Mouse (Mus musculus) lung, embryonic 14.5 days (tissue): ENCODE data around the gene Mucl3. TPM values are rescaled to one million over a fixed set of nuclear protein-coding genes. Genes with fewer than 3 reads are reported as not detected.
A peak's percentile ranks its signal among the peaks of the same experiment; 100 is the strongest.

Experiments used
- ATAC-seq: fragments of 200-750 bp; cut with Nextera tagmentation; 2 replicates; pipeline ENCODE4 v1.8.0; 2017; ENCODE audit warnings: mild to moderate bottlenecking, moderate TSS enrichment, moderate library complexity; ENCODE audit not compliant: insufficient read depth
- DNase-seq: peaks from one replicate; pipeline ENCODE4 v3.0.0-alpha.2; 2015
- H3K27ac ChIP-seq: fragments of 300-500 bp; sonication (generic); 2 replicates; pipeline ENCODE4 v1.5.1; 2014; ENCODE audit warnings: low read depth, mild to moderate bottlenecking, moderate library complexity
- H3K27me3 ChIP-seq: fragments of 300-500 bp; sonication (generic); 2 replicates; pipeline ENCODE4 v1.6.1; 2014; ENCODE audit warnings: low read length, control low read depth; ENCODE audit not compliant: insufficient read depth
- H3K36me3 ChIP-seq: fragments of 300-500 bp; sonication (generic); 2 replicates; pipeline ENCODE4 v1.6.1; 2014; ENCODE audit warnings: control low read depth; ENCODE audit not compliant: insufficient read depth
- H3K4me1 ChIP-seq: fragments of 300-500 bp; sonication (generic); 2 replicates; pipeline ENCODE4 v1.6.1; 2014; ENCODE audit warnings: antibody characterized with exemption, control low read depth; ENCODE audit not compliant: insufficient read depth
- H3K4me2 ChIP-seq: fragments of 300-500 bp; sonication (generic); 2 replicates; pipeline ENCODE4 v1.6.1; 2014; ENCODE audit warnings: mild to moderate bottlenecking
- H3K4me3 ChIP-seq: fragments of 300-500 bp; sonication (generic); 2 replicates; pipeline ENCODE4 v1.5.1; 2014; ENCODE audit warnings: low read depth, low read length
- H3K9ac ChIP-seq: fragments of 300-500 bp; sonication (generic); 2 replicates; pipeline ENCODE4 v1.6.1; 2014
- H3K9me3 ChIP-seq: fragments of 300-500 bp; sonication (generic); 2 replicates; pipeline ENCODE4 v1.6.1; 2016; ENCODE audit warnings: low read depth, low read length, control low read depth
- CTCF ChIP-seq: IDR thresholded peaks from 2 replicates; pipeline ENCODE4 v1.5.1; 2016; ENCODE audit warnings: antibody characterized with exemption, low read depth
- WGBS: fragments of 180-500 bp; shearing (Covaris S2); extraction: QIAGEN DNeasy Blood & Tissue Kit; methylation state at CpG from one replicate; pipeline ENCODE4 v1.1.7; 2014; 5-methylcytosine and 5-hydroxymethylcytosine counted together
- polyA plus RNA-seq: library from polyadenylated mRNA; unstranded; fragments of >200 nt; fragmentation: Nextera tagmentation; extraction: Ambion mirVana; gene quantifications from 2 replicates; pipeline ENCODE4 v1.2.1, GENCODE M21; 2014

The Mucl3 gene
- polyA plus RNA-seq, 1 experiment from 2014 or later: 1.0 TPM

GRCm38 (mm10) chr17:35665957-35666515, 22.5 kb upstream of the Mucl3 start:
- TF ChIP-seq CTCF: peak; percentile 76
- Histone ChIP-seq H3K27me3 (no peaks in the 10 kb centered on the region), H3K4me1 (0 out of 2 replicates have a peak, but pooled peaks cover 4% of the 10 kb centered on the region), H3K9me3 (no peaks in the 10 kb centered on the region), H3K36me3 (peaks cover 42% of the 10 kb centered on the region), H3K4me3 (no peak overlapping the region; the same call in 1 of the 2 replicates), H3K27ac (no peak overlapping the region), H3K9ac (peak overlapping the region; percentile 84), H3K4me2 (peak overlapping the region; percentile 95)
- WGBS: 68% methylated on average over 17 of the region's 17 CpGs
- ATAC-seq (peak; percentile 26; the same call in 1 of the 2 replicates), DNase-seq (peak; percentile 70)

- 0 out of 2 replicates have a peak, but pooled peaks cover 3% of the 10 kb centered on the region for H3K4me1 ChIP-seq
- no peak overlapping the region for H3K9ac ChIP-seq
- no peak for TF ChIP-seq CTCF
- DNase-seq: no peak
- H3K27ac ChIP-seq: no peak overlapping the region; the same call in 1 of the 2 replicates
- ATAC-seq: no peak
- no peaks in the 10 kb centered on the region for H3K27me3 ChIP-seq
- H3K36me3 ChIP-seq: peaks cover 35% of the 10 kb centered on the region
- no peak overlapping the region for H3K4me2 ChIP-seq
- no peak overlapping the region for H3K4me3 ChIP-seq
- H3K9me3 ChIP-seq: no peaks in the 10 kb centered on the region
- 74% methylated on average over 2 of the region's 2 CpGs for WGBS
Measured at GRCm38 (mm10) chr17:35653086-35653485, 9.6 kb upstream of the Mucl3 start.

GRCm38 (mm10) chr17:35649429-35649828, 5.9 kb upstream of the Mucl3 start:
- no peak for TF ChIP-seq CTCF
- peak; percentile 77 for DNase-seq
- Histone ChIP-seq H3K27me3 (no peaks in the 10 kb centered on the region), H3K9me3 (no peaks in the 10 kb centered on the region), H3K4me2 (peak overlapping the region; percentile 53), H3K4me3 (peak overlapping the region; percentile 22), H3K27ac (peak overlapping the region; percentile 92), H3K9ac (no peak overlapping the region), H3K4me1 (0 out of 2 replicates have a peak, but pooled peaks cover 3% of the 10 kb centered on the region), H3K36me3 (no peaks in the 10 kb centered on the region; the same call in 1 of the 2 replicates)
- 50% methylated on average over 2 of the region's 2 CpGs for WGBS
- peak; percentile 89 for ATAC-seq

GRCm38 (mm10) chr17:35639352-35639751, 4.1 kb downstream of the Mucl3 start:
- Histone ChIP-seq H3K4me3 (no peak overlapping the region), H3K9ac (no peak overlapping the region)

GRCm38 (mm10) chr17:35638475-35639190, 4.9 kb downstream of the Mucl3 start:
- WGBS: 19% methylated on average over 14 of the region's 14 CpGs
- TF ChIP-seq CTCF: no peak
- Histone ChIP-seq H3K27ac (peak overlapping the region; percentile 79), H3K9me3 (no peaks in the 10 kb centered on the region), H3K27me3 (no peaks in the 10 kb centered on the region), H3K4me2 (peak overlapping the region; percentile 44), H3K4me3 (no peak overlapping the region; the same call in 1 of the 2 replicates), H3K9ac (no peak overlapping the region; the same call in 1 of the 2 replicates), H3K36me3 (no peaks in the 10 kb centered on the region), H3K4me1 (peaks cover 14% of the 10 kb centered on the region)
- DNase-seq: peak; percentile 96
- peak; percentile 93 for ATAC-seq

More at GRCm38 (mm10) chr17:35639352-35639751, 4.1 kb downstream of the Mucl3 start:
- Histone ChIP-seq H3K27ac (peak overlapping the region; percentile 79), H3K36me3 (no peaks in the 10 kb centered on the region), H3K9me3 (no peaks in the 10 kb centered on the region), H3K4me1 (peaks cover 14% of the 10 kb centered on the region), H3K27me3 (no peaks in the 10 kb centered on the region), H3K4me2 (peak overlapping the region; percentile 39)
- no peak for TF ChIP-seq CTCF
- DNase-seq (no peak), ATAC-seq (no peak)
- 46% methylated on average over 6 of the region's 6 CpGs for WGBS

GRCm38 (mm10) chr17:35636363-35636762, 7.1 kb downstream of the Mucl3 start:
- Histone ChIP-seq H3K9ac (no peak overlapping the region), H3K4me3 (no peak overlapping the region), H3K27ac (peak overlapping the region; percentile 77), H3K9me3 (no peaks in the 10 kb centered on the region), H3K4me2 (peak overlapping the region; percentile 69), H3K4me1 (peaks cover 14% of the 10 kb centered on the region), H3K36me3 (no peaks in the 10 kb centered on the region), H3K27me3 (no peaks in the 10 kb centered on the region)
- no peak for TF ChIP-seq CTCF
- DNase-seq: peak; percentile 78
- 29% methylated on average over 5 of the region's 5 CpGs for WGBS
- ATAC-seq: no peak

- Histone ChIP-seq H3K9me3 (no peaks in the 10 kb centered on the region), H3K4me1 (peaks cover 17% of the 10 kb centered on the region), H3K4me3 (peak overlapping the region; percentile 33), H3K9ac (peak overlapping the region; percentile 33), H3K4me2 (peak overlapping the region; percentile 69), H3K27ac (peak overlapping the region; percentile 77), H3K27me3 (no peaks in the 10 kb centered on the region), H3K36me3 (no peaks in the 10 kb centered on the region)
- ATAC-seq: 0 out of 2 replicates have a peak, but pooled peaks have one; percentile 30
- WGBS: 1% methylated on average over 15 of the region's 15 CpGs
- DNase-seq: peak; percentile 90
- TF ChIP-seq CTCF: peak; percentile 86
Measured at GRCm38 (mm10) chr17:35635699-35636111, 7.8 kb downstream of the Mucl3 start.
